Mouse (Mus musculus): ENCODE measurements around the gene Tmem44.

The Tmem44 gene

DNA sequence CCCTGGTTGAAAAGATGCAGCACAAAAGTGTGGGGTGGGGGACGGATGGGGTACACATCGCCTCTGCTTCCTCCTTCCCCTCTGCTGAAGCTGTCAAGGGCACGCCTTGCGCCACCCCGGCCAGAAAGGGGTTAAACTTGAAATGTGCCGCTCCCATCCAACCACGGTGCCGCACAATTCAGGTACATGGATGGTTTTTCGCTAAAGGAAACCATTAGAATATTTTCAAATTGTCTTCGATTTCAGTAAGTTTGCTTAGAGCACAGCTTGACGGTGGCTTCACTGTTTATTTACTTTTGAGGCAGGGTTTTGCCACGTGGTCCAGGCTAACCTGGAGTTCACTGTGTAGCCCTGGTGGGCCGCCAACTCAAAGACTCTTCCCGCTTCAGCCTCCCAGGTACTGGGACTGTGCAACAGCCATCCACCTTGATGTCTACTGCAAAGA lies at the start of gene Tmem44:
Gene Tmem44, minus strand, starts transcription at position 95 of the 445 bp plus-strand sequence.
- DNase-seq (ENCODE audit: extremely low read depth, low read depth) = no peak

GRCm38 (mm10) chr16:30599491-30600268 lies 49.0 kb upstream of the Tmem44 start, which contains the start of gene Fam43a:
Gene Fam43a, plus strand, starts transcription at chr16:30599723.
- DNase-seq (ENCODE audit: extremely low read depth, low read depth) = peak; percentile 74

DNA sequence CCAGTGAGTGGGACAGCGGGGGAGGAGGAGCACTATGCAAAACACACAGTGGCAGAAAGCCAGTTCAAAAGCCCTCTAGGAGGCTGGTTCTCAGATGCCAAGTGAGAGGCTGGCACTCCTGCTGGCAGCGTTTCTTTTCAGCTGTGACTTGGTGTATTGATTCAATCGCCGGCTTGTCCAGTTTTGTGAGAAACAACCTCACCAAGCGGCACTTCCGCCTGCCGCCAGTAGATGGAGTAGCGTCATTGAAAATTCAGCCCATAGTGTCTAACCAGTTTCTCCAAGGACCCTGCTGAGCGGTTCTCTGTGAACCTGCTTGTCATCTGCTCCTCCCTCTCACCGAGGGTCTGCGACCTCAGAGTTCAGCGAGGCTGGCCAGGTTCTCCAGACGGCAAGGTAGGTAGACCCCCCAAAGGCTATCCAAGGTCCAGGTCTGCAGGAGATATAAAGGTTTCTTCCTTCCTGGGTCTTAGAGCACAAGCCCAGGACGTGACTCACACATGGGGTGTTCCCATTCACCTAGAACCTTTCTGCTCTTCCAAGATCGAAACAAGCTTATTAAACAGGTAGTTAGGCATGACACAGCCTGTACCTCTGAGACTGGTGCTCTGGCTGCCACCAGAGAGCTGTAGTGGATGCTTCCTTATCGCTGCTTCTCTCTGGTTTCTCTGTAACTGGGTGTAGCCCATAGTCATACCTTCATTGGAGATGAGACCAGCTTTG lies 46.5 kb upstream of the Tmem44 start:
- DNase-seq (ENCODE audit: extremely low read depth, low read depth) = peak; percentile 65

DNA sequence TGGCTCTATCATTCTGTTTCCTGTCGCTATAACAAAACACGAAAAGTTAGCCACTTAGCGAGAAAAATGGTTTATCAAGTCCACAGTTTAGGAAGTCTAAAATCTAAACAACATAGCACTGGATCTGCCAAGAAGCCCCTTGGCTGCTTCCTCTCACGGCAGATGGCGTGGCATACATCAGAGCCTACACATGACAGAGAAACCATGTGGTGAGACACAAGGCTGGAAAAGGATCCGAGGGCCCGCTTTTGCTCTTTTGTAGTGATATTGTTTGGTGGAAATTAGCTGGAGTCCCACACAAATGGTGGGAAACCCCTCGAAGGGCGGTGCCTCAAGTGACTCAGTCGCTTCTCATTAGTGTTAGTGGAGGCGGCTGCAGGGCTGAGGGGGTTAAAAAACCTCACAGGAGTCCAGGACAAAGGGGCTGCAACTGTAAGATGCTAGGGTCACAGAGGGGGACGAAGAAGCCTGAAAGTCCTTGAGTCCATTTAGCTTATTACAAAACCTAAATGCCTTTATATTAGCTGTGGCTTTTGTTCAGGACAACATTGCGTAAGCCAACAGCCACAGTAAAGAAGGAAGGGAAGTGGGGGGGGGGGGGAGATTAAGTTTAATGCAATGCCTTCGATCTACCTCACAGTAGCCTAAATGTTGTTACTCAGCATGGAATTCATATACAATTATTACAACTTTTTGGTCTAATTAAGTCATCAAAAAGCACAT lies 45.4 kb upstream of the Tmem44 start:
- DNase-seq (ENCODE audit: extremely low read depth, low read depth) = no peak

GRCm38 (mm10) chr16:30595356-30595755 lies 44.7 kb upstream of the Tmem44 start:
- no peak for DNase-seq (ENCODE audit: extremely low read depth, low read depth)

- no peak for DNase-seq (ENCODE audit: extremely low read depth, low read depth)
These were observed 41.3 kb upstream of the Tmem44 start for GRCm38 (mm10) chr16:30591990-30592389.

DNA sequence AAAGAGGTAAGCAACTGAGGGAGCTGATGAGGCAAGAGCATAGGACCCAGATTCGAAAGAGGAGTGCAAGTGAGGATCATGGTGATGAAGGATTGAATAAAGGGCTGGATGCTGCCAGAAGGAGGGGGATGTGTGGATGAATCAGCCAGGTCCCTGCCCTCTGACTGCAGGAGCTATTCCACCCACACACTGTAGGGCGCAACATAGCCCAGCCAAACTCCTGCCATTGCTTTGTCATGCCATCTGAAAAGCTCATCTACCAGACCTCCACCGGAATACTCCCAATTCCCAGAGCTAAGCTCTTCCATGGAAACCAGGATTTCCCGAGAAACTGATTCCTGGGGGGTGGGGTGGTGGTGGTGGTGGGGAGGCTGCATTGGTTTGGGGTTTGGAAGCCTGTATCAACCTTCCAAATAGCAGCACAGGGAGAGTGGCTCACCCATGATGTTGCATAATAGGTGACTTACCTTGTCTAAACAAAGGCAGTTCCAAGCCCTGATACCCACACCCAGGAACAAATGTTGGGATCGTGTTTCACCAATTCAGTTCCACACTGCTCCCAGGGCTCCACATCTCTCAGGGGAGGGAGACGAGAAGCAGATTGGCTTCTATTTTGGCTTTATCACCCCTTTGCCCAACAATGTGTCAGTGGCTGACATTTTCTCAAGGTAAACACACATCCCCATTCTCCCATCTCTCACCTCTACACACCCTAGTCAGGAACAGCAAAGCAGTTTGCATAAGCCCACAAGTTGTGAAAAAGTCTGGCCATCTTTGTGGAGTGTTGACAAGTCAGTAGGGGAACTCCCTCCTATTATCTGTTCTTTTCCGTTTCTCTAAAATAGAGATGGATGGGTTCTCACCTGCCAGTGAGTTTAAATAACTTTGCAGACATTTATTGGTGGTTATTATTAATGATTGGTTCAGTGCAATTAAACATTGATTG lies 39.9 kb upstream of the Tmem44 start:
- no peak for DNase-seq (ENCODE audit: extremely low read depth, low read depth)

DNA sequence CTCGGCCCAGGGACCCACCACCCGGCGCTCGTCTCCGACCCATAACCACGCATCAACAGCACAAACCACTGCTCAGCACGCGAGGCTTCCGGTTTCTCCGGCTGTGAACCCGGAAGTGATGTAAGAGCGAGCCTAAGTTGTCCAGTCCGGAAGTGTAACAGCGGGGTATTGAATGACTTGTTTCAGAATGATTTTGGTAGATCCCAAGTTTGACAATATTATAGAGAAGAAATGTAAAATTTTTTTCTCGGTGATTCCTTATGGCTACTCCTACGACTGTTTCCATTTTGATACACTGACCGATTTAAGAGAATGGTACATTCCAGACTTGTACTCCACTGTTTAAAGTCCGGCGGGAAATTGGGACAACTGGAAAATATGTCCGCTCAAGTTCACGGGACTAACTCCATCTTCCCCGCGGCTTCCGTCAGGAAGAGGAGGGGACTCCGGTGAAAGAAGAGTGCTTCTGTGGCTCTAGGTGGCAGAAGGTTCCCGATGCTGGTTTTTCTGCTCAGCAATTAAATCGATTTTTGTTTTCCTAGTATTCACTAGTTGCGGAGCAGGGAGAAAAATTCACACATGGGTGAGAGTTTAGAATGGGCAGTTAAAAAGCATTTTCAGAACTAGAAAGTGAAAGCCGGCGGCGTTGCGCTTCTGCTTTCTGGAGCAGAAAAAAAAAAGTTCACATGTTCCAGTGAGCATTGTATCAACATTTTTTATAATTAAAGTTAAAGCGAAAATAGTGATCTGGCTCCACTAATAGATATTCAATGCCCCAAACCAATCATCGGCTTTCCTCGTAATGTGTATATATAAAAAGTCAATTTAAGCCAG lies 37.1 kb upstream of the Tmem44 start, which contains the start of gene Lsg1:
Gene Lsg1, minus strand, starts transcription at position 99 of the 834 bp plus-strand sequence.
- DNase-seq (ENCODE audit: extremely low read depth, low read depth) = peak; percentile 93

GRCm38 (mm10) chr16:30586935-30587493 lies 36.4 kb upstream of the Tmem44 start:
- DNase-seq (ENCODE audit: extremely low read depth, low read depth) = no peak

GRCm38 (mm10) chr16:30580765-30581164 lies 30.1 kb upstream of the Tmem44 start:
- DNase-seq (ENCODE audit: extremely low read depth, low read depth) = no peak

DNA sequence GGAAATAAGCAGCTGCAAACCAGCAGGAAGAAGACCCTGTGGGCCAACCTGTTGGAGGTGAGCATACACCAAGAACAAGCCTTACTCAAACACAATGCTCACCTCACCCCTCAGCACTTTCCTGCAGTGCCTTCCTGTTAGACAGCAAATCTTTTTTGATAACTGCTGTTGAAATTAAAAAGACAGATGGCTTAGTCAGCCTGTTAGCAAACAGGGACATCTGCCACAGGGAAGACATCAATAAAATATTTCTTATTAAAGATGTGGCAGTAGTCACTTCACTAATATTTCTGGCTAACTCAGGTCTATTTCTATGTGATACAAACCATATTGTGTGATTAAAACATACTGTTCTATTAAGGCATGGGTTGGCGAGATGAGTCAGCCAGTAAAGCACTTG lies 25.8 kb upstream of the Tmem44 start:
- no peak for DNase-seq (ENCODE audit: extremely low read depth, low read depth)

GRCm38 (mm10) chr16:30575815-30576214 lies 25.2 kb upstream of the Tmem44 start:
- DNase-seq (ENCODE audit: extremely low read depth, low read depth) = no peak

DNA sequence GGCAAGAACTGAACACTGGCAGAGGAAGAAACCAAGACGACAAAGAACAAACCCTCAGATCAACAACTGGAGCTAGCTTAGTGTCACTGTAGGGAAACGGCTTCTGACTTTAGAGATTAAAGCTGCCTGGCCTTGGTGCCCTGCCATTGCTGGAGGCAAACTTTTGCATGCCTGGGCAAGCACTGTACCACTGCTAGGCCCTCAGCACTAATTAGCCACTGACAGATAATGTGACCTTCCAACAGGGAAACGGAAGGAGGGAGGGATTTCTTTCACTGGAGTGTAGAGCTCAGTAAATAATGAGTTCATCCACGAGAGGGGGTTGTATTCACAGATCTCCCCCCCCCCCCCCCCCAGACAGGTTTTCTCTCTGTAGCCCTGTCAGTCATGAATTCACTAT lies 21.6 kb upstream of the Tmem44 start:
- no peak for DNase-seq (ENCODE audit: extremely low read depth, low read depth)

DNA sequence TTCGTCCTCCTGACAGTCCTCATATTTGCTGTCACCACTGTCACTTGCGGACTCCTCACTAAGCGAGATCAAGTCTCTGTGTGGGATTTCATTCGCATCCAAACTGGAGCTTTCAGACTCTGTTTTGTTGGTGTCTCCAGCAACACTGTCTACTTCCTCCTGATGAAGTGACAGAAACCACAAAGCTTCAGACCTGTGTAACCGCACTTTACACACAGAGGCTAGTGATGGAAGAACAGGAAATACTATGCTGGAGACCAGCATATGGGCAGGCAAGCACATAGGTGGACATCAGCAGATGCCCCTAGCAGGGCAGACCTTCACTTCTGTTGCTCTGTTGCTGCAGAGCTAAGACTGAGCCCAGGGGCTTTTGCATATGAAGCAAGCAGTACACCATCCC lies 20.7 kb upstream of the Tmem44 start:
- no peak for DNase-seq (ENCODE audit: extremely low read depth, low read depth)

GRCm38 (mm10) chr16:30570173-30570572 lies 19.5 kb upstream of the Tmem44 start:
- DNase-seq (ENCODE audit: extremely low read depth, low read depth) = no peak

- DNase-seq (ENCODE audit: extremely low read depth, low read depth) = no peak
These were observed 15.0 kb upstream of the Tmem44 start for GRCm38 (mm10) chr16:30565631-30566030.

- no peak for DNase-seq (ENCODE audit: extremely low read depth, low read depth)
These were observed 10.0 kb upstream of the Tmem44 start for GRCm38 (mm10) chr16:30560601-30561000.

GRCm38 (mm10) chr16:30559312-30559992 lies 8.8 kb upstream of the Tmem44 start:
- DNase-seq (ENCODE audit: extremely low read depth, low read depth) = no peak

GRCm38 (mm10) chr16:30554109-30554508 lies 3.5 kb upstream of the Tmem44 start:
- no peak for DNase-seq (ENCODE audit: extremely low read depth, low read depth)
